Mouse (Mus musculus): ENCODE measurements around the gene Nxpe3. TPM values are rescaled to one million over a fixed set of nuclear protein-coding genes. Genes with fewer than 3 reads are reported as not detected.

Gene Nxpe3
- total and polyA plus RNA-seq, 3 experiments = 2.7 to 4.3 TPM; not detected in 1

DNA sequence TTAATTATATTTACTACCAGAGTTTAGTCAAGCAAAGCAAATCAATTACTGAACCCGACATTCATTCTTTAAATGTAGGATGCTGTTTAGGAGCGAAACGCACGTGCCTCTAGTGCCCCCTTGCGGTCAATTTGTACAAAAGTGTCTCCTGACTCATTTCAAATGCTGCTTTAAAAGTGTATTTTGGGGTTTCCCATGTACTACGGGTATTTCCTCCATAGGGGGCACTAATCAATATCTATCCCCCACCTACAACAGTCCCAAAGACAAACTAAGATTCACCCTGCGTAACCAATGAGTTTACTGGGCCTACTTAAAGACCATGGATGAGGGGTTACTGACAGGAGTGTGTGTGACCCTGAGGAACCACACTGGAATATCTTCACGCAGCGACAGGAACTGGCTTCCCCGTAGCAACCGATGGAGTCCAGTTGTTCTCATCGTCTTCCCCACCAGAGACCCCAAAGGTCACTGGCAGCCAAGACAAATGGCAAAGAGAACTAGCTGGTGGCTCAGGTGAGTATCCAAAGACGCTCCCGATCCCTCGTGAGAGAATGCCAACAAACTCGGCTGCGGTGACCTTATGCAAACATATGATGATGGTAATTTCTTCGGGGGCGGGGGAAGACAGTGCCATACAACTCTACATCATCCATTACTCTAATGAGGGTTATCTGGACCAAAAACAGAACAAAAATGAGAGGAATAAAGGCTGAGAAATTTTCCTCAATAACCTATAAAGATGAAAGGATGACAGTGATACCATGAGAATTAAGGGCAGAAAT, 42.0 kb downstream of the Nxpe3 start:
- H3K9ac ChIP-seq (ENCODE audit: control insufficient read depth, low read depth, low read length, poor library complexity, severe bottlenecking) = no peak overlapping the region
- peak; percentile 85 for DNase-seq (ENCODE audit: low read depth, low spot score)
- no peak overlapping the region for H3K27ac ChIP-seq (ENCODE audit: control insufficient read depth, low read depth, low read length)
- H3K79me2 ChIP-seq (ENCODE audit: control insufficient read depth, insufficient read depth, low read length, poor library complexity) = no peaks in the 10 kb centered on the region
- H3K4me1 ChIP-seq (ENCODE audit: control insufficient read depth in 1 of 2, insufficient read depth in 2 of 2, low read length in 2 of 2) = no peaks in the 10 kb centered on the region
- H3K36me3 ChIP-seq (ENCODE audit: control insufficient read depth in 1 of 2, insufficient read depth in 2 of 2, low read length in 2 of 2) = no peaks in the 10 kb centered on the region; a peak in 1 of 4 replicates
- H3K27me3 ChIP-seq (ENCODE audit: control insufficient read depth in 1 of 2, insufficient read depth in 2 of 2, low read length in 2 of 2) = no peaks in the 10 kb centered on the region
- H3K4me3 ChIP-seq (ENCODE audit: control insufficient read depth in 1 of 2, insufficient read depth in 1 of 2, low read depth in 2 of 2, low read length in 2 of 2) = no peak overlapping the region
- no peaks in the 10 kb centered on the region for H3K9me3 ChIP-seq (replicated peaks; ENCODE audit: insufficient read depth, low read length)
- peak; percentile 91 for TF ChIP-seq MAX (IDR thresholded peaks at IDR 0.05; ENCODE audit: low read length)
- TF ChIP-seq CHD1 (IDR thresholded peaks at IDR 0.05; ENCODE audit: low read depth, low read length) = no peak
- TF ChIP-seq RAD21 (IDR thresholded peaks at IDR 0.05; ENCODE audit: low read depth, low read length) = peak; percentile 97
- no peak for TF ChIP-seq CHD2 (IDR thresholded peaks at IDR 0.05; ENCODE audit: low read length)
- no peak for TF ChIP-seq ETS1 (IDR thresholded peaks at IDR 0.05; ENCODE audit: low read depth, low read length)
- TF ChIP-seq MYC (IDR thresholded peaks at IDR 0.05; ENCODE audit: low read depth, low read length) = peak; percentile 23; the same call in 1 of the 2 replicates
- TF ChIP-seq JUND (IDR thresholded peaks at IDR 0.05; ENCODE audit: low read depth, low read length) = no peak
- peak; percentile 71 for TF ChIP-seq ZC3H11A (IDR thresholded peaks at IDR 0.05; ENCODE audit: low read depth, low read length)
- TF ChIP-seq USF1 (IDR thresholded peaks at IDR 0.05; ENCODE audit: low read depth, low read length) = peak; percentile 22; the same call in 1 of the 2 replicates
- no peak for TF ChIP-seq MEF2A (IDR thresholded peaks at IDR 0.05; ENCODE audit: extremely low read depth, insufficient replicate concordance, low read depth, low read length, poor library complexity, severe bottlenecking)
- peak; percentile 83 to 94 (median 85) for TF ChIP-seq CTCF (IDR thresholded peaks at IDR 0.05 in 2 of 3, conservative IDR thresholded peaks at IDR 0.05 in 1 of 3; ENCODE audit: control insufficient read depth in 1 of 3, insufficient read depth in 1 of 3, low read depth in 2 of 3, low read length in 3 of 3, poor library complexity in 1 of 3, severe bottlenecking in 1 of 3)
- TF ChIP-seq SMC3 (IDR thresholded peaks at IDR 0.05; ENCODE audit: low read depth, low read length) = peak; percentile 87
- no peak for TF ChIP-seq SIN3A (IDR thresholded peaks at IDR 0.05; ENCODE audit: low read length)
- TF ChIP-seq BHLHE40 (IDR thresholded peaks at IDR 0.05; ENCODE audit: borderline replicate concordance, low read depth, low read length) = peak; percentile 72
- TF ChIP-seq MAFK (IDR thresholded peaks at IDR 0.05; ENCODE audit: borderline replicate concordance, low read depth, low read length) = no peak
- TF ChIP-seq HCFC1 (IDR thresholded peaks at IDR 0.05; ENCODE audit: low read depth, low read length) = no peak

DNA sequence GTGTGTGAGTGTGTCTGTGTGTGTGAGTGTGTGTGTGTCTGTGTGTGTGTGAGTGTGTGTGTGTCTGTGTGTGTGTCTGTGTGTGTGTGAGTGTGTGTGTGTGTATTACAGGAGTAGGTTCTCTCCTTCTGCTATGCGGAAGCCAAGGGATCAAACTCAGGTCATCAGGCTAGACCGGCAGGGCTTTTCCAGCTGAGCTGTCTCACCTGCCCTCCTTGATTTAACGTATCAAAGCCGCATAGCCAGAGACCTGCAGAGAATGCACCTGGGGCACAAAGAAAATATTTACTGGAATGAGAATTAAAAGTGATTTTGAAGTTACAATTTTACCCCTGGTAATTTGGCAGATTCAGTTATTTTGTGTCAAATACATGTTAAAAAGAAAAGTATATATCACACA, 42.6 kb downstream of the Nxpe3 start:
- no peak overlapping the region for H3K9ac ChIP-seq (ENCODE audit: control insufficient read depth, low read depth, low read length, poor library complexity, severe bottlenecking)
- H3K36me3 ChIP-seq (ENCODE audit: control insufficient read depth in 1 of 2, insufficient read depth in 2 of 2, low read length in 2 of 2) = no peaks in the 10 kb centered on the region; a peak in 1 of 4 replicates
- H3K27ac ChIP-seq (ENCODE audit: control insufficient read depth, low read depth, low read length) = no peak overlapping the region
- H3K27me3 ChIP-seq (ENCODE audit: control insufficient read depth in 1 of 2, insufficient read depth in 2 of 2, low read length in 2 of 2) = no peaks in the 10 kb centered on the region
- no peaks in the 10 kb centered on the region for H3K79me2 ChIP-seq (ENCODE audit: control insufficient read depth, insufficient read depth, low read length, poor library complexity)
- TF ChIP-seq MYC (IDR thresholded peaks at IDR 0.05; ENCODE audit: low read depth, low read length) (no peak), BHLHE40 (IDR thresholded peaks at IDR 0.05; ENCODE audit: borderline replicate concordance, low read depth, low read length) (no peak), KAT2A (conservative IDR thresholded peaks at IDR 0.05; ENCODE audit: low read depth, low read length) (no peak), GATA1 (IDR thresholded peaks at IDR 0.05; ENCODE audit: low read depth, low read length) (no peak), MAX (IDR thresholded peaks at IDR 0.05; ENCODE audit: low read length) (no peak)
- H3K9me3 ChIP-seq (replicated peaks; ENCODE audit: insufficient read depth, low read length) = no peaks in the 10 kb centered on the region
- H3K4me3 ChIP-seq (ENCODE audit: control insufficient read depth in 1 of 2, insufficient read depth in 1 of 2, low read depth in 2 of 2, low read length in 2 of 2) = no peak overlapping the region
- DNase-seq (ENCODE audit: low read depth, low spot score) = no peak
- H3K4me1 ChIP-seq (ENCODE audit: control insufficient read depth in 1 of 2, insufficient read depth in 2 of 2, low read length in 2 of 2) = no peaks in the 10 kb centered on the region
